Mouse (Mus musculus): ENCODE measurements around the gene Rpl24.
"Not testable (repeated sequence)": the region's sequence is repeated elsewhere in the genome, so short reads cannot be mapped to it uniquely, and the experiment has no call there.

Rpl24 gene

GRCm38 (mm10) chr16:55966212-55966871, at the start of gene Rpl24:
TSS of gene Rpl24 (plus strand) at chr16:55966275.
- DNase-seq (ENCODE audit: low read depth, low spot score) = peak; percentile 98

- DNase-seq (ENCODE audit: low read depth, low spot score) = no peak
These were observed 44.0 kb upstream of the Rpl24 start for GRCm38 (mm10) chr16:55922079-55922478.

- no peak for DNase-seq (ENCODE audit: low read depth, low spot score)
These were observed 42.1 kb upstream of the Rpl24 start for GRCm38 (mm10) chr16:55924010-55924409.

GRCm38 (mm10) chr16:55933681-55934343, 32.3 kb upstream of the Rpl24 start:
- DNase-seq (ENCODE audit: low read depth, low spot score) = peak; percentile 52

- DNase-seq (ENCODE audit: low read depth, low spot score) = peak; percentile 97
These were observed 31.5 kb upstream of the Rpl24 start, which contains the start of gene Cep97 for GRCm38 (mm10) chr16:55934453-55935037. TSS of gene Cep97 (minus strand) at chr16:55934855.

GRCm38 (mm10) chr16:55938761-55939160, 27.3 kb upstream of the Rpl24 start:
- no peak for DNase-seq (ENCODE audit: low read depth, low spot score)

GRCm38 (mm10) chr16:55939703-55940102, 26.4 kb upstream of the Rpl24 start:
- DNase-seq (ENCODE audit: low read depth, low spot score) = no peak

- DNase-seq (ENCODE audit: low read depth, low spot score) = peak; percentile 62
These were observed 25.3 kb upstream of the Rpl24 start for GRCm38 (mm10) chr16:55940781-55941180.

- no peak for DNase-seq (ENCODE audit: low read depth, low spot score)
These were observed 18.8 kb upstream of the Rpl24 start for GRCm38 (mm10) chr16:55947266-55947665.

- DNase-seq (ENCODE audit: low read depth, low spot score) = not testable (repeated sequence)
These were observed 18.1 kb upstream of the Rpl24 start for GRCm38 (mm10) chr16:55947876-55948410.

- DNase-seq (ENCODE audit: low read depth, low spot score) = no peak
These were observed 17.1 kb upstream of the Rpl24 start for GRCm38 (mm10) chr16:55948963-55949362.

GRCm38 (mm10) chr16:55950462-55950861, 15.6 kb upstream of the Rpl24 start:
- DNase-seq (ENCODE audit: low read depth, low spot score) = no peak

GRCm38 (mm10) chr16:55950946-55951678, 15.0 kb upstream of the Rpl24 start:
- DNase-seq (ENCODE audit: low read depth, low spot score) = peak; percentile 90

GRCm38 (mm10) chr16:55951679-55952327, 14.3 kb upstream of the Rpl24 start:
- no peak for DNase-seq (ENCODE audit: low read depth, low spot score)

- DNase-seq (ENCODE audit: low read depth, low spot score) = no peak
These were observed 13.3 kb upstream of the Rpl24 start for GRCm38 (mm10) chr16:55952771-55953170.

GRCm38 (mm10) chr16:55954196-55954595, 11.9 kb upstream of the Rpl24 start:
- not testable (repeated sequence) for DNase-seq (ENCODE audit: low read depth, low spot score)

GRCm38 (mm10) chr16:55963068-55963467, 3.0 kb upstream of the Rpl24 start:
- not testable (repeated sequence) for DNase-seq (ENCODE audit: low read depth, low spot score)

GRCm38 (mm10) chr16:55964126-55964949, 1.7 kb upstream of the Rpl24 start:
- peak; percentile 63 for DNase-seq (ENCODE audit: low read depth, low spot score)

- no peak for DNase-seq (ENCODE audit: low read depth, low spot score)
These were observed 1.1 kb downstream of the Rpl24 start for GRCm38 (mm10) chr16:55967221-55967620.

GRCm38 (mm10) chr16:55969147-55969546, 3.1 kb downstream of the Rpl24 start:
- peak; percentile 76 for DNase-seq (ENCODE audit: low read depth, low spot score)
